Mouse (Mus musculus) granulocyte monocyte progenitor cell, adult 5-6 weeks (primary cell): Measurements from ENCODE around the gene St3gal3. TPM values are rescaled to one million over a fixed set of nuclear protein-coding genes. Genes with fewer than 3 reads are reported as not detected.

Source experiments
- ATAC-seq: replicated peaks from 2 replicates; pipeline ENCODE4 v1.8.0; 2016; ENCODE audit warnings: mild to moderate bottlenecking, moderate TSS enrichment, inconsistent platforms; ENCODE audit not compliant: poor library complexity, severe bottlenecking
- total RNA-seq, 2 experiments: library from RNA; stranded (forward) in 1 of 2; stranded (reverse) in 1 of 2; fragments of 200-712, 200-1000 nt in 1 of 2; fragments of >200 nt in 1 of 2; fragmentation: Nextera tagmentation in 1 of 2; gene quantifications; 2 replicates each; pipeline ENCODE4 v1.2.3; 2014 to 2017

St3gal3 gene
- total RNA-seq, 2 experiments from 2014 or later = 4.7 to 12.9 TPM

GRCm38 (mm10) chr4:117913421-117913820 lies 221.3 kb downstream of the St3gal3 start:
- ATAC-seq = no peak

DNA sequence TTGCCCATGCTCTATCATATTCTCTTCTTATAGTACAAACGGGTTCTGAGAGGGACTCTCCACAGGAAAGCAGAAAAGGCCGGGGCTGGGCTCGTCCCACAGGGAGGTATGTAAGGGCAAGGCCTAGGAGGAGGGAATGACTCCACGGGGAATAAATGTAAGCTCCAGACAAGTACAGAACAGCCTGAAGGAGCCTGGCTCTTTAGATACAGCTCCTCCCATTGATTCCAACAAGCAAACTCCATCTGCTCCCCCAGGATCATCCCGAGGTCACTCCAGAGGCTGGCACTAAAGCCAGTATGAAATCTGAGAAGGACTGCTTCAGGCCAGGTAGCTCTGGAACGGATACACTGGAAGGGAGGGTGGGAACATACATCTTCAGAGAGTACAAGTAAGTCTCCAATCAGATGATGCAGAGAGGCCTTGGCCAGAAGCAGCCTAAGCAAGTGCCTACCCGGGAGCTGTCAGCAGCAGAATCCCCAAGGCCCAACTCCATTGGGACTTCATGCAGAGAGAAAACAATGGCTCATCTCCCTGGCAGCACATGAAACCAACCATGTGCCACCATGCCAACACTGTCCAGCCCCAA lies 221.9 kb downstream of the St3gal3 start:
- ATAC-seq = no peak

DNA sequence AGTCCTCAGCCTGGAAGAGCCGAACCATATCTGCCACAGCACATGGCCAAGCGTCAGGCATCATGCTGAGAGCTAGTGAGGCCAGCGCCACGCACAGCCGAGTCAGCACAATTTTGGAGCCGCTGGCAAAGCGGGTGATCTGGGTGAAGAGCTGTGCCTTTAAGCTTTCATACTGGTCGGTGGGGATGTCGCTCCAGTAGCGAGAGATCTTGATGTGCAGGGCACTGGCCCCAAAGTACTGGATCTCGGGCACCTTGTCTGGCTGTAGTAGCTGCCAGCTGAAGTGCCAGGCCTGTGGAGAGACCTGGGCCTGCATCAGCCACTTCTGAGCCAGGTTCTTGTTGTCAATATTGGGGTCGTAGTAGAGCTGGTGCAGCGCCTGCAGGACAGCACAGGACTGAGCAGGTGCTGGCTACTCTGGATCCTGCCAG lies 222.6 kb downstream of the St3gal3 start:
- no peak for ATAC-seq

GRCm38 (mm10) chr4:117908834-117909453 lies 225.8 kb downstream of the St3gal3 start:
- ATAC-seq = no peak

- ATAC-seq = no peak
Measured at GRCm38 (mm10) chr4:117906196-117906595, 228.5 kb downstream of the St3gal3 start.

- no peak for ATAC-seq
Measured at GRCm38 (mm10) chr4:117904761-117905160, 230.0 kb downstream of the St3gal3 start.

GRCm38 (mm10) chr4:117904094-117904493 lies 230.6 kb downstream of the St3gal3 start:
- ATAC-seq = no peak

DNA sequence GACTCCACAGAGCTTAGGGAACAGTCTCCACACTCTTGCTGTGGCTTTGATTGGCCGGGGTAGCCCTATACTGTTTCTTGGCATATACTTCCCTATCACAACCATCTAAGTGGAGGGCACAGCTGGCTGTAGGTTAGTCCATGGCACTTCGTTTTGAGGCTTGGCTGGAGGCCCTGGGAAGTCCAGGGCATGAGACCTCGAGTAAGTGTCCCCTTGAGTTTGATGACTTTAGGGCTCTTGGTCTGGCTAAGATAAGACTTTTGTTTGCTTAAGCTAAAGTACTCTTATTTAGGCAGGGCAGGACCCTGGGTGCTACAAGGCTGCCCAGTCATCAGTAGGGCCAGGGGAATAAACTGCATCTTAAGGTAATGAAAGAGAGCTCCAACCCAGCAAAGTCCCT lies 236.6 kb downstream of the St3gal3 start:
- no peak for ATAC-seq

DNA sequence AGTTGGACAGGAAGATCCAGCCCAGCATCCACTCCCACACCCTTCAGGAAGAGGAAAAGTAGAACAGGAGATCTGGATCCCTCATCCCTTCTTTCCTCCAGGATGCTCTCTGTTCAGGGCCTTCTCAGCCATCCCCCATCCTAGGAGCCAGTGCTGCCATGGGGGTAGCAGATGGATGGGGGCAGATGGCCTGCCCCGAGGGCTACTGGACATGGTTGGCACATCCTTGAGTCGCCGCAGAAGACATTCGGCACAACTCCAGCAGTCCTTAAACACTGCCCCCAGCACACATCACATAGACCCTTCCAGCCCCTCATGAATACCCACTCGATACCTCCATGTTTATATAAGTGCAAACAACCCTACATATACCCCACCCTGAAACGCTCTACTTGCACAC lies 238.7 kb downstream of the St3gal3 start:
- no peak for ATAC-seq

- ATAC-seq = no peak
Measured at GRCm38 (mm10) chr4:117895339-117895738, 239.4 kb downstream of the St3gal3 start.

DNA sequence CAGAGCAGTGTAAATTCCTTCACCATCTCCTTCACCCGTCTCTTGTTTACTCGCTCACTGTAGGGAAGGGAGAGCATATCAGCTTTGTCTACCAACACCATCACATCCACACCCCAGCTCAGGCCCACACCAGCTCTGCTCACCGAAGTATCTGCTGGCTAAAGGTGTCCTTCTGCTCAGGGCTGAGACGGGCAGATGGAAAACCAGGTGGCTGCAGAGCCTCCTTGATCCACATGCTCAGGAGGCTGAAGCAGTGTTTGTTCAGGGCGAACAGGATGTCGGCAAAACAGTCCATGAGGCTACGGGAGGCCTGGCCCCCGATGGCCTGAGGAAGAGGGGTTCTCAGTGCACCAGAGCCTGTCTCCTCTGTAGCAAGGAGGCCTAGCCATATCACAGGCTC lies 240.1 kb downstream of the St3gal3 start:
- no peak for ATAC-seq

DNA sequence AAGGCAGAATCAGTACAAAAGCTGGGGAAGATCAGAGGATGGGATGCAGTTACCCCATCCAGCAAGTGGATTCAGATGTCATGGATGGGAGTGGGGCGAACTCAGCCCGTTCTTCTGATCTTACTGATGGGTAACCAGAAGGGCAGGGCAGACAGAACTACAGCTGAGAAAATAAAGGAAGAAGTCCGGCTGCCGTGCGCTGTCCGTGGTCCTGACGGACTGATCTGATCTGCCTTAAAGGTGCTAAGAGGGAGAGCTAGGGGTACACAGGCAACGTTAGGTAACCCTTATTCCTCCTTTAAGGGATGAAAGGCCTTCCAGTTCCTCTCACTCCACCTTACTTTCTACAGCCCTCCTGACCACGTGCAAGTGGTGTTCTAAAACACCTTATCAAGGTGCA lies 241.3 kb downstream of the St3gal3 start:
- ATAC-seq = peak; percentile 40

GRCm38 (mm10) chr4:117891738-117892161 lies 243.0 kb downstream of the St3gal3 start, which contains the start of gene Dph2:
Gene Dph2 (minus strand): TSS chr4:117892032.
- peak; percentile 90 for ATAC-seq

DNA sequence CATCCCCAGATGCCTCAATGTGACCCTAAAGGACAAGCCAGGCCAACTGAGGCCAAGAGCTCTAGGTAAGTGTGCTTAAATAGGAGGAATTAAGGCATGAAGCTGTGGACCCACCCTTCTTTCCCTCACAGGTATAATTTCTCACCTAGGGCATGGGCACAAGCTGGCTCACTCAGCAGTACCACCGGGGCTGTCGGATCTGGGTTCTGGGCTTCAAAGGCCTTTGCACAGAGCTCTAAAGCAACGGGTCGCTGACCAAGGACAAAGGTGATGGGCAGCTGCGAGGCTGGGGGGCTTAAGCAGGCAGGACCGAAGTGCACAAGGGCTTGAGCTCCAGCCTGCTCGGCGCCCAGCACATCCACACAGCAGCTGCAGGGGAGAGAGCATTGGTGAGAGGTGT lies 244.0 kb downstream of the St3gal3 start:
- ATAC-seq = no peak

- no peak for ATAC-seq
Measured at GRCm38 (mm10) chr4:117890031-117890430, 244.7 kb downstream of the St3gal3 start.

GRCm38 (mm10) chr4:117889471-117889870 lies 245.2 kb downstream of the St3gal3 start:
- ATAC-seq = no peak

GRCm38 (mm10) chr4:117887920-117888319 lies 246.8 kb downstream of the St3gal3 start:
- ATAC-seq = no peak

- ATAC-seq = peak; percentile 59
Measured at GRCm38 (mm10) chr4:117887133-117887532, 247.6 kb downstream of the St3gal3 start, which contains the start of gene Atp6v0b. Gene Atp6v0b (minus strand): TSS chr4:117887333.

DNA sequence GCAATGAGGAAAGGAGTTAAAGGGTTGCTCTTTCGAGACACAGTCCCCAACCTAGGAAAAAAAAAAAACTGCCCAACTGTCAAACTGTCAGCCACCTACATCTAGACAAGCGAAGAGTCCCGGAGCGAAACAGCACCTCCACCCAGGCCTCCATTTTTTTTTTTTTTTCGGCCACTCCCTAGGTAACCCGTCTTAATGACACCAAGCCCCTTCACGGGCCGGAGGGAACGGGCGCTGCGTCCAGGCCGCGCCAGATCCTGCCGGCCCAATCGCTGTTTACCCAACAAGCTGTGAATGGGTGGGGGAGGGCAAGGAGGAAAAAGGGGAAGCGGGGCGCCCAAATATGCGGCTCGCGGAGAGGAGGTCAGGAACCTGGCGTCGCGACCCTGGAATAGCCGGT lies 248.1 kb downstream of the St3gal3 start:
- ATAC-seq = peak; percentile 54

GRCm38 (mm10) chr4:117885994-117886393 lies 248.7 kb downstream of the St3gal3 start:
- ATAC-seq = peak; percentile 48

- no peak for ATAC-seq
Measured at GRCm38 (mm10) chr4:117885093-117885492, 249.6 kb downstream of the St3gal3 start.

- no peak for ATAC-seq
Measured at GRCm38 (mm10) chr4:117884146-117884545, 250.6 kb downstream of the St3gal3 start.
